Mouse (Mus musculus): ENCODE measurements at regions not wholly inside any gene's neighbourhood (a gene's known extent, or its start where the extent isn't known, plus 50 kb on each side); places are given as distances from the start of the nearest gene placed in this dataset.

DNA sequence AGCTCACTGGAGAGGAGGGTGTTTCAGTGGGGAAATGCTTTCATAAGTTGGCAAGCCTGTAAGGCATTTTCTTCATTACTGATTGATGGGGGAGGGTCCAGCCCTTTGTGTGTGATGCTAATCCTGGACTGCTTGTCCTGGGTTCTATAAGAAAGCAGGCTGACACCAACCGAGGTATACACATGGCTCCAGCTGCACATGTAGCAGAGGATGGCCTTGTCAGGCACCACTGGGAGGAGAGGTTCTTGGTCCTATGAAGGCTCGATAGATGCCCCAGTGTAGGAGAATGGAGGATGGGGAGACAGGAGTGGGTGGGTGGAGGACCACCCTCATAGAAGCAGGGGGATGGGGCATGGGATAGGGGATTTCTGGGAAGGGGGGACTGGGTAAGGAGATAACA is 151.0 kb downstream of the Fam173b start:
- no peaks in the 10 kb centered on the region for H3K9me3 ChIP-seq (replicated peaks)
- H3K4me1 ChIP-seq (replicated peaks) = no peaks in the 10 kb centered on the region
- no peak overlapping the region for H3K4me2 ChIP-seq
- no peak overlapping the region for H3K27ac ChIP-seq (replicated peaks)
- no peak for ATAC-seq (ENCODE audit: insufficient read depth)
- H3K27me3 ChIP-seq = no peaks in the 10 kb centered on the region
- no peak overlapping the region for H3K4me3 ChIP-seq (replicated peaks)
- WGBS (ENCODE audit: insufficient replicate concordance) = 66% methylated on average over 2 of the region's 2 CpGs
- no peaks in the 10 kb centered on the region for H3K36me3 ChIP-seq (replicated peaks)
- no peak overlapping the region for H3K9ac ChIP-seq

GRCm38 (mm10) chr15:31753578-31754281 is 152.1 kb downstream of the Fam173b start:
- Histone ChIP-seq H3K9ac (no peak overlapping the region), H3K4me3 (replicated peaks) (no peak overlapping the region), H3K36me3 (replicated peaks) (no peaks in the 10 kb centered on the region), H3K27ac (replicated peaks) (no peak overlapping the region), H3K27me3 (no peaks in the 10 kb centered on the region), H3K4me2 (no peak overlapping the region), H3K4me1 (replicated peaks) (no peaks in the 10 kb centered on the region), H3K9me3 (replicated peaks) (no peaks in the 10 kb centered on the region)
- WGBS (ENCODE audit: insufficient replicate concordance) = 42% methylated on average over 14 of the region's 14 CpGs
- no peak for ATAC-seq (ENCODE audit: insufficient read depth)

DNA sequence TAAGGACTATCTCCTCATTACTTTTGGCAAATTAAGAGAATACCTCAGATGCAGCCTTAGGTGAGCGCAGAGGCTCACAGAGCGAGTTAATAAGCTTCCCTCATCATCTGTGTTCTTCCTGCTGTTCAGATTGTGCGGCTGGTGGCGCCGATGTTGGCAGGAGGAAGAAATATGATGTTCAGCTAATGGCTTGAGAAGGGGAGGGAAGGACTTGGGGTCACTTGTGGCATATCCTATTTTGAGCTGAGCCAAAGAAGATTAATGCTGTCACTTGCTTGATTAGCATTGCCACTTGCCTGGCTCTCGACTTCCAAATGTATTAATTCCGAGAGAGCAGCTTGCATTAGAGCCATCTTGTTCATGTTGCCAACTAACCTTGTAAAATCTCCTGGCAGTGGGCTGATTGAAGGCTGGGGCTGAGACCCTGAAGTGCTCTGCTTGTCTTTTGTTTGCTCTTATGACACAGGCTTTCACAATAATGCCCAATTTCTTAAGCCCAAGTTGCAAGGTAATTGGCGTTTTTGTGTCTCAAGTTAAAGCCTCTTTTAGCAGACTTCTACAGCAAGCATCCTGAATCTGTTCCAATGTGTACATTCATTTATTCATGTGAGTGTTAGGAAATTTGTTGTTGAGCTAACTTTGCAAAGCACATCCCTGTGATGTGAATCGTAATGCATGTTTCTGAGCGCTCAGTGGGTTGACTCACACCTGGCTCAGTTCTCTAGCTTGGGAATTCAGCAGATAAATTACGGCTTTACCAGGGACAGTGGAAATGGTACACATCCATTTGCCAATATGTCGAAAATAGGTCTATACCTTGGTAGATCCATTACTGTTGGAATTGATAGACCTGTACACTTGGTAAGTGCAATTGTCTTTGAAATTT is 167.6 kb downstream of the Fam173b start:
- WGBS (ENCODE audit: insufficient replicate concordance) = 61% methylated on average over 12 of the region's 12 CpGs

GRCm38 (mm10) chr15:31783081-31783480 is 181.4 kb downstream of the Fam173b start:
- Histone ChIP-seq H3K27me3 (no peaks in the 10 kb centered on the region), H3K9me3 (replicated peaks) (no peaks in the 10 kb centered on the region), H3K4me3 (replicated peaks) (no peak overlapping the region), H3K4me1 (replicated peaks) (no peaks in the 10 kb centered on the region), H3K36me3 (replicated peaks) (no peaks in the 10 kb centered on the region), H3K9ac (no peak overlapping the region), H3K4me2 (no peak overlapping the region), H3K27ac (replicated peaks) (no peak overlapping the region)
- 55% methylated on average over 2 of the region's 2 CpGs for WGBS (ENCODE audit: insufficient replicate concordance)
- ATAC-seq (ENCODE audit: insufficient read depth) = no peak

More for the DNA sequence above, 167.6 kb downstream of the Fam173b start:
- H3K27me3 ChIP-seq = no peaks in the 10 kb centered on the region
- no peak overlapping the region for H3K4me3 ChIP-seq (replicated peaks)
- H3K36me3 ChIP-seq (replicated peaks) = no peaks in the 10 kb centered on the region
- H3K9me3 ChIP-seq (replicated peaks) = no peaks in the 10 kb centered on the region
- no peak for ATAC-seq (ENCODE audit: insufficient read depth)
- H3K4me1 ChIP-seq (replicated peaks) = no peaks in the 10 kb centered on the region
- H3K9ac ChIP-seq = no peak overlapping the region
- H3K27ac ChIP-seq (replicated peaks) = no peak overlapping the region
- no peak overlapping the region for H3K4me2 ChIP-seq

GRCm38 (mm10) chr15:31785022-31785421 is 183.4 kb downstream of the Fam173b start:
- Histone ChIP-seq H3K4me2 (no peak overlapping the region), H3K36me3 (replicated peaks) (no peaks in the 10 kb centered on the region), H3K4me3 (replicated peaks) (no peak overlapping the region), H3K9ac (no peak overlapping the region), H3K27ac (replicated peaks) (no peak overlapping the region), H3K9me3 (replicated peaks) (no peaks in the 10 kb centered on the region), H3K27me3 (no peaks in the 10 kb centered on the region), H3K4me1 (replicated peaks) (no peaks in the 10 kb centered on the region)
- WGBS (ENCODE audit: insufficient replicate concordance) = 52% methylated on average over 3 of the region's 3 CpGs
- ATAC-seq (ENCODE audit: insufficient read depth) = no peak

DNA sequence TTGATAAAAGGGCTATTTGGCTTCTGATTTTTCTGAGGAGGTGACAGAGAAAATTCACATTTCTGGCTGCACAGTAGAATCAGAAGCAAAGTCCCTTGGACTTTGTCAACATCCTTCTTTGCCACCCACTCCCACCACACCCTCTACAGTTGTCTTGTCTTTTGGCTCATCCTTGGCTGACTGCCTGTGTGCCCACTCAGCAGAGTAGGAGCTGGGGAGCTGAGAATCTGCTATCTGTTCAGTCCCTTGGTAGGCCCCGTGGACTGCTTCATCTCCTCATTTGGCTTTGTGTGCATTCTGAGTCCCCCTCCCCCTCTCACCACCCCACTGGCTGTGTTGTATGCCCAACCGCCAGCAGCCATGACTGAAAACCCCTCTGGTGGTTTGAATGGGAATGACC is 197.2 kb downstream of the Fam173b start:
- H3K4me1 ChIP-seq (replicated peaks) = no peaks in the 10 kb centered on the region
- H3K27me3 ChIP-seq = no peaks in the 10 kb centered on the region
- no peaks in the 10 kb centered on the region for H3K36me3 ChIP-seq (replicated peaks)
- H3K27ac ChIP-seq (replicated peaks) = no peak overlapping the region
- H3K4me2 ChIP-seq = no peak overlapping the region
- no peak overlapping the region for H3K9ac ChIP-seq
- 67% methylated on average over 2 of the region's 2 CpGs for WGBS (ENCODE audit: insufficient replicate concordance)
- ATAC-seq (ENCODE audit: insufficient read depth) = no peak
- H3K9me3 ChIP-seq (replicated peaks) = no peaks in the 10 kb centered on the region
- no peak overlapping the region for H3K4me3 ChIP-seq (replicated peaks)

DNA sequence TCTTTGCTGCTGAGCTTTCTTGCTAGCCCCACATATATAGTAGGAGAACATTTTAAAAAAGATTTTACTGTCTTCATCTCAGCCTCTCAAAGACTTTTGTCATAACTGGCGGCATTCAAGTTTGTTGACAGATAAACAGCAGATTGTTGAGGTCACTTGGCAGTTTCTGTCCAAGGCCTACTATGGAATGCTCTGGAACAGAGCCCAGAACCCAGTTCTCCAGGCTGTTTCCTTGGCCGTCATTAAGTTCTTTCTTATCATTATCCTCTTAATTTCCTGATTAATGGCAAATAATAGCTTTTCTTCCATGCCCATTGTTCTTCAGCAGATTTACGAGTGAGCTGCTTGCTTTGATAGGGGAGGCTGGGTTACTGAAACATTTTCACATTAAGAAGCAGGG is 203.9 kb downstream of the Fam173b start:
- no peak for ATAC-seq (ENCODE audit: insufficient read depth)
- Histone ChIP-seq H3K4me3 (replicated peaks) (no peak overlapping the region), H3K4me2 (no peak overlapping the region), H3K27me3 (no peaks in the 10 kb centered on the region), H3K36me3 (replicated peaks) (no peaks in the 10 kb centered on the region), H3K27ac (replicated peaks) (no peak overlapping the region), H3K9ac (no peak overlapping the region), H3K4me1 (replicated peaks) (no peaks in the 10 kb centered on the region), H3K9me3 (replicated peaks) (no peaks in the 10 kb centered on the region)
- 52% methylated on average over 3 of the region's 3 CpGs for WGBS (ENCODE audit: insufficient replicate concordance)

GRCm38 (mm10) chr15:31815551-31815950 is 213.9 kb downstream of the Fam173b start:
- Histone ChIP-seq H3K4me1 (replicated peaks) (no peaks in the 10 kb centered on the region), H3K4me2 (no peak overlapping the region), H3K36me3 (replicated peaks) (no peaks in the 10 kb centered on the region), H3K9ac (no peak overlapping the region), H3K4me3 (replicated peaks) (no peak overlapping the region), H3K27ac (replicated peaks) (no peak overlapping the region), H3K9me3 (replicated peaks) (no peaks in the 10 kb centered on the region), H3K27me3 (no peaks in the 10 kb centered on the region)
- no peak for ATAC-seq (ENCODE audit: insufficient read depth)
- 69% methylated on average over 5 of the region's 5 CpGs for WGBS (ENCODE audit: insufficient replicate concordance)

DNA sequence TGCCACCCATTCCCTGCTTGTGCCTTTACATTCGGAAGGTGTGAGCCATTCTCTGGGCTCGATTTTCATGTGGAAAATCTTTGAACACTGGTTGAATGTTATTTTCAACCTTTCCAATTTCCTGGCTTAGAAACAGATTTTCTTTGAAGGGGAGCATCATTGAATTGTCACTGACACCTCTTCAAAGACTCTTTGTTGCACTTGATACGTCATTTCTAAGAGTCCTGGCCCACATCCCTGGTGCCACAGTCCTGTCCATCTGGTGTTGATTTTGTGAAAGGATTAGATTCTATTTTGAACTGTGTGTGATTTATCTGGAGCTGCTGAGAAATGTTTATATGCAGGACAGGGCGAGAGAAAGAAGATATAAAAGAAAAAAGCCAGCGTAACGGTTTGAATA is 217.6 kb downstream of the Fam173b start:
- no peak overlapping the region for H3K4me3 ChIP-seq (replicated peaks)
- WGBS (ENCODE audit: insufficient replicate concordance) = 54% methylated on average over 6 of the region's 6 CpGs
- H3K36me3 ChIP-seq (replicated peaks) = no peaks in the 10 kb centered on the region
- no peak overlapping the region for H3K4me2 ChIP-seq
- no peak overlapping the region for H3K27ac ChIP-seq (replicated peaks)
- ATAC-seq (ENCODE audit: insufficient read depth) = no peak
- H3K27me3 ChIP-seq = no peaks in the 10 kb centered on the region
- H3K9me3 ChIP-seq (replicated peaks) = no peaks in the 10 kb centered on the region
- no peak overlapping the region for H3K9ac ChIP-seq
- no peaks in the 10 kb centered on the region for H3K4me1 ChIP-seq (replicated peaks)

DNA sequence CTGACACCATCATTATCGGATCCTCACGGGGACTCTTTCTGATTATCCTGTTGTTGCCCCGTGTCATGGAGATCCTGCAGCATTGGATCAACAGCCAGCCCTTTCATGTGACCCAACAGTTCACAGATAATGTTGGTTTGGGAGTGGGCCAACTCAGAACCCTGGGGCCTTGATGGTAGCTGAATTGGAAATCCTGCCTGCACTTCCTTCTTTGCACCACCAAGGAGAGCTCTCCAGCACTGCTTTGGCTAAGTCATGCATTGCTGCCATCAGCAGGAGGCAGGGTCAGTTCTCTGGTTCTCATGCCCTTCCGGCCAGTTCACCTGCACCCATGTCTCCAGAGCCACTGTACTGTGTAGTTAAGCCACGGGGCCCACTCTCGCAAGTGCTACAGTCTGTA is 225.6 kb downstream of the Fam173b start:
- H3K4me2 ChIP-seq = no peak overlapping the region
- H3K27me3 ChIP-seq = no peaks in the 10 kb centered on the region
- no peaks in the 10 kb centered on the region for H3K4me1 ChIP-seq (replicated peaks)
- H3K4me3 ChIP-seq (replicated peaks) = no peak overlapping the region
- no peaks in the 10 kb centered on the region for H3K36me3 ChIP-seq (replicated peaks)
- H3K27ac ChIP-seq (replicated peaks) = no peak overlapping the region
- H3K9me3 ChIP-seq (replicated peaks) = no peaks in the 10 kb centered on the region
- 68% methylated on average over 6 of the region's 6 CpGs for WGBS (ENCODE audit: insufficient replicate concordance)
- H3K9ac ChIP-seq = no peak overlapping the region
- no peak for ATAC-seq (ENCODE audit: insufficient read depth)

GRCm38 (mm10) chr15:31841519-31841918 is 239.9 kb downstream of the Fam173b start:
- H3K4me3 ChIP-seq (replicated peaks) = no peak overlapping the region
- H3K36me3 ChIP-seq (replicated peaks) = no peaks in the 10 kb centered on the region
- no peak overlapping the region for H3K9ac ChIP-seq
- H3K27me3 ChIP-seq = no peaks in the 10 kb centered on the region
- no peak for ATAC-seq (ENCODE audit: insufficient read depth)
- no peaks in the 10 kb centered on the region for H3K4me1 ChIP-seq (replicated peaks)
- H3K27ac ChIP-seq (replicated peaks) = no peak overlapping the region
- WGBS (ENCODE audit: insufficient replicate concordance) = 57% methylated on average over 1 of the region's 1 CpGs
- H3K4me2 ChIP-seq = no peak overlapping the region
- H3K9me3 ChIP-seq (replicated peaks) = no peaks in the 10 kb centered on the region

Data from liver, embryonic 15.5 days (tissue).